Mouse (Mus musculus): ENCODE data around the gene 4930452B06Rik. TPM values are rescaled to one million over a fixed set of nuclear protein-coding genes. Genes with fewer than 3 reads are reported as not detected.

4930452B06Rik gene
- polyA plus RNA-seq, 1 experiment from 2014 or later: 12.0 TPM

GRCm38 (mm10) chr14:8451117-8451516 lies 214.9 kb downstream of the 4930452B06Rik start:
- 80% methylated on average over 4 of the region's 4 CpGs for WGBS

GRCm38 (mm10) chr14:8450342-8450741 lies 215.7 kb downstream of the 4930452B06Rik start:
- 94% methylated on average over 6 of the region's 6 CpGs for WGBS
- no peak for ATAC-seq (ENCODE audit: insufficient read depth, low FRiP score)

More at GRCm38 (mm10) chr14:8451117-8451516, 214.9 kb downstream of the 4930452B06Rik start:
- no peaks in the 10 kb centered on the region for H3K27me3 ChIP-seq (ENCODE audit: control insufficient read depth, insufficient read depth, low read length)
- no peak overlapping the region for H3K4me2 ChIP-seq (ENCODE audit: low read depth, low read length)
- no peaks in the 10 kb centered on the region for H3K4me1 ChIP-seq (ENCODE audit: control insufficient read depth, insufficient read depth, low read length)
- no peaks in the 10 kb centered on the region for H3K9me3 ChIP-seq (replicated peaks; ENCODE audit: control insufficient read depth, low read length)
- no peak overlapping the region for H3K4me3 ChIP-seq (replicated peaks; ENCODE audit: low read length)
- H3K36me3 ChIP-seq (ENCODE audit: control insufficient read depth, insufficient read depth, low read length): no peaks in the 10 kb centered on the region
- ATAC-seq (ENCODE audit: insufficient read depth, low FRiP score): no peak
- H3K27ac ChIP-seq (ENCODE audit: low read length): no peak overlapping the region
- H3K9ac ChIP-seq (ENCODE audit: low read length): no peak overlapping the region

GRCm38 (mm10) chr14:8449299-8449698 lies 216.7 kb downstream of the 4930452B06Rik start:
- H3K27ac ChIP-seq (ENCODE audit: low read length): no peak overlapping the region
- no peaks in the 10 kb centered on the region for H3K4me1 ChIP-seq (ENCODE audit: control insufficient read depth, insufficient read depth, low read length)
- H3K36me3 ChIP-seq (ENCODE audit: control insufficient read depth, insufficient read depth, low read length): no peaks in the 10 kb centered on the region
- H3K9ac ChIP-seq (ENCODE audit: low read length): no peak overlapping the region
- no peak overlapping the region for H3K4me2 ChIP-seq (ENCODE audit: low read depth, low read length)
- no peaks in the 10 kb centered on the region for H3K27me3 ChIP-seq (ENCODE audit: control insufficient read depth, insufficient read depth, low read length)
- no peak for ATAC-seq (ENCODE audit: insufficient read depth, low FRiP score)
- no peak overlapping the region for H3K4me3 ChIP-seq (replicated peaks; ENCODE audit: low read length)
- H3K9me3 ChIP-seq (replicated peaks; ENCODE audit: control insufficient read depth, low read length): no peaks in the 10 kb centered on the region

More at GRCm38 (mm10) chr14:8450342-8450741, 215.7 kb downstream of the 4930452B06Rik start:
- H3K4me2 ChIP-seq (ENCODE audit: low read depth, low read length): no peak overlapping the region
- no peak overlapping the region for H3K27ac ChIP-seq (ENCODE audit: low read length)
- H3K36me3 ChIP-seq (ENCODE audit: control insufficient read depth, insufficient read depth, low read length): no peaks in the 10 kb centered on the region
- no peak overlapping the region for H3K9ac ChIP-seq (ENCODE audit: low read length)
- no peak overlapping the region for H3K4me3 ChIP-seq (replicated peaks; ENCODE audit: low read length)
- H3K9me3 ChIP-seq (replicated peaks; ENCODE audit: control insufficient read depth, low read length): no peaks in the 10 kb centered on the region
- H3K4me1 ChIP-seq (ENCODE audit: control insufficient read depth, insufficient read depth, low read length): no peaks in the 10 kb centered on the region
- no peaks in the 10 kb centered on the region for H3K27me3 ChIP-seq (ENCODE audit: control insufficient read depth, insufficient read depth, low read length)

- Histone ChIP-seq H3K9ac (ENCODE audit: low read length) (no peak overlapping the region), H3K36me3 (ENCODE audit: control insufficient read depth, insufficient read depth, low read length) (no peaks in the 10 kb centered on the region), H3K27me3 (ENCODE audit: control insufficient read depth, insufficient read depth, low read length) (no peaks in the 10 kb centered on the region), H3K9me3 (replicated peaks; ENCODE audit: control insufficient read depth, low read length) (no peaks in the 10 kb centered on the region), H3K4me2 (ENCODE audit: low read depth, low read length) (no peak overlapping the region), H3K4me3 (replicated peaks; ENCODE audit: low read length) (no peak overlapping the region), H3K4me1 (ENCODE audit: control insufficient read depth, insufficient read depth, low read length) (no peaks in the 10 kb centered on the region), H3K27ac (ENCODE audit: low read length) (peak overlapping the region; percentile 47; the same call in 1 of the 2 replicates)
- WGBS: 86% methylated on average over 1 of the region's 1 CpGs
- peak; percentile 69 for ATAC-seq (ENCODE audit: insufficient read depth, low FRiP score)
Measured at GRCm38 (mm10) chr14:8447352-8447751, 218.7 kb downstream of the 4930452B06Rik start.

GRCm38 (mm10) chr14:8444363-8444762 lies 221.7 kb downstream of the 4930452B06Rik start:
- ATAC-seq (ENCODE audit: insufficient read depth, low FRiP score): peak; percentile 72; the same call in 1 of the 2 replicates

GRCm38 (mm10) chr14:8442691-8443090 lies 223.3 kb downstream of the 4930452B06Rik start:
- H3K36me3 ChIP-seq (ENCODE audit: control insufficient read depth, insufficient read depth, low read length): no peaks in the 10 kb centered on the region
- no peak overlapping the region for H3K4me3 ChIP-seq (replicated peaks; ENCODE audit: low read length)
- H3K9ac ChIP-seq (ENCODE audit: low read length): no peak overlapping the region
- H3K27me3 ChIP-seq (ENCODE audit: control insufficient read depth, insufficient read depth, low read length): no peaks in the 10 kb centered on the region
- no peaks in the 10 kb centered on the region for H3K9me3 ChIP-seq (replicated peaks; ENCODE audit: control insufficient read depth, low read length)
- no peak overlapping the region for H3K4me2 ChIP-seq (ENCODE audit: low read depth, low read length)
- 0 out of 2 replicates have a peak, but pooled peaks have one; percentile 3 for ATAC-seq (ENCODE audit: insufficient read depth, low FRiP score)
- WGBS: 69% methylated on average over 3 of the region's 3 CpGs
- H3K4me1 ChIP-seq (ENCODE audit: control insufficient read depth, insufficient read depth, low read length): no peaks in the 10 kb centered on the region
- H3K27ac ChIP-seq (ENCODE audit: low read length): peak overlapping the region; percentile 0; the same call in 1 of the 2 replicates

More at GRCm38 (mm10) chr14:8444363-8444762, 221.7 kb downstream of the 4930452B06Rik start:
- peak overlapping the region; percentile 78 for H3K27ac ChIP-seq (ENCODE audit: low read length)
- no peak overlapping the region for H3K4me2 ChIP-seq (ENCODE audit: low read depth, low read length)
- H3K27me3 ChIP-seq (ENCODE audit: control insufficient read depth, insufficient read depth, low read length): no peaks in the 10 kb centered on the region
- no peak overlapping the region for H3K4me3 ChIP-seq (replicated peaks; ENCODE audit: low read length)
- H3K9ac ChIP-seq (ENCODE audit: low read length): no peak overlapping the region
- no peaks in the 10 kb centered on the region for H3K36me3 ChIP-seq (ENCODE audit: control insufficient read depth, insufficient read depth, low read length)
- H3K4me1 ChIP-seq (ENCODE audit: control insufficient read depth, insufficient read depth, low read length): no peaks in the 10 kb centered on the region
- no peaks in the 10 kb centered on the region for H3K9me3 ChIP-seq (replicated peaks; ENCODE audit: control insufficient read depth, low read length)
- WGBS: 83% methylated on average over 2 of the region's 2 CpGs

GRCm38 (mm10) chr14:8441623-8442022 lies 224.4 kb downstream of the 4930452B06Rik start:
- no peak overlapping the region for H3K9ac ChIP-seq (ENCODE audit: low read length)
- H3K4me3 ChIP-seq (replicated peaks; ENCODE audit: low read length): no peak overlapping the region
- no peak for ATAC-seq (ENCODE audit: insufficient read depth, low FRiP score)
- H3K36me3 ChIP-seq (ENCODE audit: control insufficient read depth, insufficient read depth, low read length): no peaks in the 10 kb centered on the region
- H3K4me2 ChIP-seq (ENCODE audit: low read depth, low read length): no peak overlapping the region
- no peaks in the 10 kb centered on the region for H3K9me3 ChIP-seq (replicated peaks; ENCODE audit: control insufficient read depth, low read length)
- H3K27me3 ChIP-seq (ENCODE audit: control insufficient read depth, insufficient read depth, low read length): no peaks in the 10 kb centered on the region
- H3K4me1 ChIP-seq (ENCODE audit: control insufficient read depth, insufficient read depth, low read length): no peaks in the 10 kb centered on the region
- WGBS: 53% methylated on average over 3 of the region's 3 CpGs
- H3K27ac ChIP-seq (ENCODE audit: low read length): no peak overlapping the region

- Histone ChIP-seq H3K36me3 (ENCODE audit: control insufficient read depth, insufficient read depth, low read length) (no peaks in the 10 kb centered on the region), H3K27me3 (ENCODE audit: control insufficient read depth, insufficient read depth, low read length) (no peaks in the 10 kb centered on the region), H3K9ac (ENCODE audit: low read length) (no peak overlapping the region), H3K4me1 (ENCODE audit: control insufficient read depth, insufficient read depth, low read length) (peaks cover 5% of the 10 kb centered on the region; the same call in 1 of the 2 replicates), H3K9me3 (replicated peaks; ENCODE audit: control insufficient read depth, low read length) (no peaks in the 10 kb centered on the region), H3K27ac (ENCODE audit: low read length) (peak overlapping the region; percentile 85), H3K4me3 (replicated peaks; ENCODE audit: low read length) (no peak overlapping the region), H3K4me2 (ENCODE audit: low read depth, low read length) (peak overlapping the region; percentile 32; the same call in 1 of the 2 replicates)
- ATAC-seq (ENCODE audit: insufficient read depth, low FRiP score): peak; percentile 87; the same call in 1 of the 2 replicates
- WGBS: 39% methylated on average over 6 of the region's 6 CpGs
Measured at GRCm38 (mm10) chr14:8430611-8431230, 235.3 kb downstream of the 4930452B06Rik start.

- Histone ChIP-seq H3K4me3 (replicated peaks; ENCODE audit: low read length) (no peak overlapping the region), H3K9me3 (replicated peaks; ENCODE audit: control insufficient read depth, low read length) (no peaks in the 10 kb centered on the region), H3K4me2 (ENCODE audit: low read depth, low read length) (no peak overlapping the region), H3K27me3 (ENCODE audit: control insufficient read depth, insufficient read depth, low read length) (no peaks in the 10 kb centered on the region), H3K9ac (ENCODE audit: low read length) (no peak overlapping the region), H3K27ac (ENCODE audit: low read length) (no peak overlapping the region), H3K36me3 (ENCODE audit: control insufficient read depth, insufficient read depth, low read length) (no peaks in the 10 kb centered on the region), H3K4me1 (ENCODE audit: control insufficient read depth, insufficient read depth, low read length) (peaks cover 5% of the 10 kb centered on the region; the same call in 1 of the 2 replicates)
- no peak for ATAC-seq (ENCODE audit: insufficient read depth, low FRiP score)
- WGBS: 83% methylated on average over 2 of the region's 2 CpGs
Measured at GRCm38 (mm10) chr14:8429767-8430166, 236.3 kb downstream of the 4930452B06Rik start.

Measured in stomach, embryonic 16.5 days (tissue).